Mouse (Mus musculus) E14TG2a.4 (cell line): ENCODE data around the gene Camk2g.

Experiments
- CTCF ChIP-seq: conservative IDR thresholded peaks from 2 replicates; pipeline ENCODE4 v1.5.1; 2014; ENCODE audit warnings: low read length
- NANOG ChIP-seq: IDR thresholded peaks from 2 replicates; pipeline ENCODE4 v1.6.1; 2014; ENCODE audit warnings: borderline replicate concordance, low read length, mixed read lengths

GRCm38 (mm10) chr14:20757370-20757907 is 36.4 kb downstream of the Camk2g start:
- no peak for TF ChIP-seq CTCF
- TF ChIP-seq NANOG: no peak
